Mouse (Mus musculus) olfactory bulb, adult 2 months (tissue): Measurements from ENCODE around the gene Bbof1.

ENCODE experiments used
- CTCF ChIP-seq: fragments of 200-500 bp; IDR thresholded peaks from 2 replicates; pipeline ENCODE4 v1.5.1; 2012; ENCODE audit warnings: low read depth, mild to moderate bottlenecking, low read length, moderate library complexity; ENCODE audit not compliant: insufficient read depth
- POLR2A ChIP-seq: fragments of 200-500 bp; IDR thresholded peaks from 2 replicates; pipeline ENCODE4 v1.6.1; 2012; ENCODE audit warnings: mild to moderate bottlenecking, low read depth, low read length, moderate library complexity; ENCODE audit not compliant: insufficient read depth

DNA sequence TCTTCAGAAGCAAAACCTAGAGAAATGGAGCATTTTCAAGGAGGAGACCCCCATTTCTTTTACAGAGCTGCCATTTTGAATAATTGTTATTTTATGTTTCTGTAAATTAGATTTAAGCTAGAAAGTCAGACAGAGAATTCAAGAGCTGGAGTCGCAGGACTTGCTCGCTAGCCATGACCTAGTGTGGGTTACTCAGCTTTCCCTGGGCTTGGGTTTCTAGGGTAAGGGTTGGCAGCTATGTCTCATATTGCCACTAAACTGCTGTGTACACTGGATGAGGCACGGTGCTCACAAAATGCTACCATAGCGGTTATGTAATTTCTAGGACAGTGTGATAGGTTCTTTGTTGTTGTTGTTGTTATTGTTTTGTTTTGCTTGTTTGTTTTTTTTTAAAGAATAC is 16.2 kb upstream of the Bbof1 start:
- TF ChIP-seq CTCF, result no peak
- TF ChIP-seq POLR2A, result no peak
